ENCODE assay signal across 8 mouse cellular contexts in genomic region chr17:74328146-74328545, GRCm38 (mm10). TPM values are rescaled to one million over a fixed set of nuclear protein-coding genes. Genes with fewer than 3 reads are reported as not detected.
DNase-seq lines count a peak whose midpoint lies in the region; ATAC-seq and TF ChIP-seq lines count a peak whose summit lies in the region.
"Not testable (repeated sequence)": the region's sequence is repeated elsewhere in the genome, so short reads cannot be mapped to it uniquely, and the experiment has no call there.

No protein-coding gene starts in this region.

- H3K9me3 ChIP-seq in CH12.LX (replicated peaks; ENCODE audit: low read length); embryonic facial prominence, embryonic 10.5 days; lung, postnatal 0 days (ENCODE audit: low read length): not testable (repeated sequence)

- DNase-seq in CH12.LX (ENCODE audit: extremely low read depth), result peak; percentile 79
- DNase-seq in adrenal gland, postnatal 14 days, result peak; percentile 81
- DNase-seq in embryonic facial prominence, embryonic 10.5 days (ENCODE audit: low spot score), result peak; percentile 63
- peak; percentile 76 to 78 for DNase-seq in kidney, postnatal 4 days
- peak; percentile 60 for DNase-seq in lung, postnatal 0 days (ENCODE audit: low spot score)
- DNase-seq in ovary, postnatal 36 days (ENCODE audit: low spot score), result peak; percentile 24
- peak; percentile 77 for DNase-seq in thymus, postnatal 0 days (ENCODE audit: low spot score)

- TF ChIP-seq CTCF in CH12.LX (conservative IDR thresholded peaks at IDR 0.05 in 1 of 2, IDR thresholded peaks at IDR 0.05 in 1 of 2; ENCODE audit: low read depth in 2 of 2, low read length in 2 of 2), result peak; percentile 48 to 83
- peak; percentile 73 for TF ChIP-seq CTCF in lung, postnatal 0 days (IDR thresholded peaks at IDR 0.05)

- 45% methylated on average over 2 of the region's 2 CpGs for WGBS in embryonic facial prominence, embryonic 10.5 days
- 49% methylated on average over 2 of the region's 2 CpGs for WGBS in lung, postnatal 0 days

- dilution Hi-C loops in CH12.LX (cut with MboI; ENCODE audit: extremely low pct_ligation_motif_present, extremely low pct_unique_long_range_greater_than_20kb, low sequenced_read_pairs), result not testable (repeated sequence)

- H3K79me2 ChIP-seq in CH12.LX (replicated peaks; ENCODE audit: control insufficient read depth, extremely low read depth, insufficient read depth, poor library complexity, severe bottlenecking), result not testable (repeated sequence)

- TF ChIP-seq POLR2A in CH12.LX (IDR thresholded peaks at IDR 0.05; ENCODE audit: low read depth, low read length), result not testable (repeated sequence)

- not testable (repeated sequence) for H3K36me3 ChIP-seq in CH12.LX (replicated peaks in 1 of 2; ENCODE audit: control insufficient read depth in 1 of 2, insufficient read depth in 1 of 2, low read length in 1 of 2); embryonic facial prominence, embryonic 10.5 days (replicated peaks); lung, postnatal 0 days (ENCODE audit: insufficient read depth, low read length)

- peak; percentile 53 to 71; a peak in 3 of 4 replicates for ATAC-seq in hematopoietic stem cell, adult 5-6 weeks (replicated peaks in 1 of 2; ENCODE audit: insufficient read depth in 1 of 2, low FRiP score in 2 of 2, low TSS enrichment in 1 of 2, low read depth in 1 of 2, poor library complexity in 2 of 2, severe bottlenecking in 2 of 2)
- ATAC-seq in lung, postnatal 0 days, result peak; percentile 55

- in situ Hi-C loops in CH12.LX (cut with MboI; ENCODE audit: low pct_ligation_motif_present, low pct_unique_long_range_greater_than_20kb, low sequenced_read_pairs), result not testable (repeated sequence)

- not testable (repeated sequence) for H3K4me3 ChIP-seq in CH12.LX (replicated peaks in 1 of 3; ENCODE audit: low read depth in 2 of 3, low read length in 2 of 3, poor library complexity in 1 of 3); embryonic facial prominence, embryonic 10.5 days; lung, postnatal 0 days (ENCODE audit: low read depth, low read length)

- TF ChIP-seq EP300 in CH12.LX (IDR thresholded peaks at IDR 0.05; ENCODE audit: low read length); lung, postnatal 0 days (IDR thresholded peaks at IDR 0.05): not testable (repeated sequence)

- TF ChIP-seq RAD21 in CH12.LX (IDR thresholded peaks at IDR 0.05; ENCODE audit: low read depth, low read length), result peak; percentile 89

- H3K4me2 ChIP-seq in CH12.LX (ENCODE audit: insufficient read depth, low read depth, poor library complexity, severe bottlenecking); lung, postnatal 0 days (replicated peaks; ENCODE audit: low read depth, low read length): not testable (repeated sequence)

- H3K4me1 ChIP-seq in CH12.LX (ENCODE audit: control insufficient read depth in 1 of 2, insufficient read depth in 2 of 2); embryonic facial prominence, embryonic 10.5 days; lung, postnatal 0 days (ENCODE audit: insufficient read depth, low read depth, low read length): not testable (repeated sequence)

- H3K27me3 ChIP-seq in CH12.LX (replicated peaks); embryonic facial prominence, embryonic 10.5 days (replicated peaks; ENCODE audit: low read depth, poor library complexity, severe bottlenecking); lung, postnatal 0 days (replicated peaks; ENCODE audit: insufficient read depth, low read length): not testable (repeated sequence)

- H3K9ac ChIP-seq in CH12.LX (ENCODE audit: insufficient read depth, low read depth); lung, postnatal 0 days (replicated peaks; ENCODE audit: low read depth): not testable (repeated sequence)

- H3K27ac ChIP-seq in CH12.LX (ENCODE audit: insufficient read depth, low read depth); embryonic facial prominence, embryonic 10.5 days (replicated peaks); lung, postnatal 0 days (ENCODE audit: low read length): not testable (repeated sequence)

TF ChIP-seq in CH12.LX, 34 proteins besides CTCF, POLR2A, EP300 and RAD21:
- TF ChIP-seq MYC (IDR thresholded peaks at IDR 0.05; ENCODE audit: low read depth, low read length) (peak; percentile 46; the same call in 1 of the 2 replicates), SMC3 (IDR thresholded peaks at IDR 0.05; ENCODE audit: low read depth, low read length) (peak; percentile 61), ZC3H11A (IDR thresholded peaks at IDR 0.05; ENCODE audit: low read depth, low read length) (peak; percentile 22; the same call in 1 of the 2 replicates), JUND (conservative IDR thresholded peaks at IDR 0.05; ENCODE audit: low read depth, low read length) (0 out of 2 replicates have a peak, but pooled peaks have one; percentile 32)
TF ChIP-seq in CH12.LX: peak in this region for 4; not testable (repeated sequence) for 30.

RNA-seq across cellular contexts. Expression of gene Dpy30, which starts 4.4 kb away (rescaled TPM):
- total RNA-seq in CH12.LX (2012; rRNA removed), result 66.7 and 87.4 TPM in 2 replicates
- 156 and 170 TPM in 2 replicates for total RNA-seq in CH12.LX (2014; rRNA removed)
- 184 and 244 TPM in 2 replicates for polyA plus RNA-seq in CH12.LX (2012; ENCODE audit: insufficient read length, low read depth)
- total RNA-seq in adrenal gland, postnatal 14 days (2021), result 89.7 and 95.2 TPM in 2 replicates
- 287 and 298 TPM in 2 replicates for polyA plus RNA-seq in embryonic facial prominence, embryonic 10.5 days (2016; fragmentation: Nextera tagmentation; extraction: Ambion mirVana)
- total RNA-seq in hematopoietic stem cell, adult 5-6 weeks (2017), result 120 and 150 TPM in 2 replicates
- polyA plus RNA-seq in lung, postnatal 0 days (2015; fragmentation: Nextera tagmentation; extraction: Ambion mirVana), result 149 and 165 TPM in 2 replicates
- 289 and 316 TPM in 2 replicates for polyA plus RNA-seq in thymus, postnatal 0 days (2015; fragmentation: Nextera tagmentation; extraction: Ambion mirVana)

RNA-seq across cellular contexts. Expression of gene Spast, which starts 10.6 kb away (rescaled TPM):
- total RNA-seq in CH12.LX (2012; rRNA removed) (15.0 and 17.3 TPM in 2 replicates), CH12.LX (2014; rRNA removed) (26.8 and 30.8 TPM in 2 replicates)
- 19.5 and 21.7 TPM in 2 replicates for polyA plus RNA-seq in CH12.LX (2012; ENCODE audit: insufficient read length, low read depth)
- 35.5 and 38.1 TPM in 2 replicates for total RNA-seq in adrenal gland, postnatal 14 days (2021)
- polyA plus RNA-seq in embryonic facial prominence, embryonic 10.5 days (2016; fragmentation: Nextera tagmentation; extraction: Ambion mirVana), result 17.0 and 18.0 TPM in 2 replicates
- total RNA-seq in hematopoietic stem cell, adult 5-6 weeks (2017), result 64.4 and 74.5 TPM in 2 replicates
- 10.1 and 12.7 TPM in 2 replicates for polyA plus RNA-seq in lung, postnatal 0 days (2015; fragmentation: Nextera tagmentation; extraction: Ambion mirVana)
- polyA plus RNA-seq in thymus, postnatal 0 days (2015; fragmentation: Nextera tagmentation; extraction: Ambion mirVana), result 14.9 and 15.8 TPM in 2 replicates

RNA-seq across cellular contexts. Expression of gene Memo1, which starts 32.8 kb away (rescaled TPM):
- 47.7 and 64.8 TPM in 2 replicates for total RNA-seq in CH12.LX (2012; rRNA removed)
- total RNA-seq in CH12.LX (2014; rRNA removed), result 133 and 160 TPM in 2 replicates
- polyA plus RNA-seq in CH12.LX (2012; ENCODE audit: insufficient read length, low read depth), result 76.4 and 83.7 TPM in 2 replicates
- 88.5 and 102 TPM in 2 replicates for total RNA-seq in adrenal gland, postnatal 14 days (2021)
- 89.3 and 94.8 TPM in 2 replicates for polyA plus RNA-seq in embryonic facial prominence, embryonic 10.5 days (2016; fragmentation: Nextera tagmentation; extraction: Ambion mirVana)
- 93.2 and 131 TPM in 2 replicates for total RNA-seq in hematopoietic stem cell, adult 5-6 weeks (2017)
- 54.2 and 56.3 TPM in 2 replicates for polyA plus RNA-seq in lung, postnatal 0 days (2015; fragmentation: Nextera tagmentation; extraction: Ambion mirVana)
- 95.1 and 98.0 TPM in 2 replicates for polyA plus RNA-seq in thymus, postnatal 0 days (2015; fragmentation: Nextera tagmentation; extraction: Ambion mirVana)

Comparison
In these comparisons a context has a peak if more than half of its experiments do, and no peak if none do; other contexts are left out.
1. DNase-seq: peak in every context shown above with its lines; median percentile 81 in adrenal gland, postnatal 14 days; 79 in CH12.LX; 77 in kidney, postnatal 4 days; 77 in thymus, postnatal 0 days; 63 in embryonic facial prominence, embryonic 10.5 days; 60 in lung, postnatal 0 days; 24 in ovary, postnatal 36 days.